ENCODE assay signal across 16 mouse cellular contexts in genomic region chr1:155107843-155108242, GRCm38 (mm10). TPM values are rescaled to one million over a fixed set of nuclear protein-coding genes. Genes with fewer than 3 reads are reported as not detected.
A peak's percentile ranks its signal among the peaks of the same experiment; 100 is the strongest.
DNase-seq lines count a peak whose midpoint lies in the region; ATAC-seq and TF ChIP-seq lines count a peak whose summit lies in the region.
"Had no signal": no experiment of that assay in that cellular context is flagged by ENCODE, and none has a peak within 500 bp of the region (broad histone marks: within the 10 kb centered on the region; RNA-seq: fewer than 3 reads in every experiment).

No protein-coding gene starts in this region.

- no peaks in the 10 kb centered on the region for H3K9me3 ChIP-seq in liver, postnatal 0 days (ENCODE audit: low read length)
- H3K9me3 ChIP-seq in liver, embryonic 12.5 days (replicated peaks): no peaks in the 10 kb centered on the region
- H3K9me3 ChIP-seq: heart, embryonic 12.5 days; midbrain, embryonic 13.5 days had no signal

- H3K4me2 ChIP-seq in liver, postnatal 0 days (ENCODE audit: low read depth, low read length): no peak overlapping the region
- no peak overlapping the region for H3K4me2 ChIP-seq in liver, embryonic 12.5 days
- H3K4me2 ChIP-seq: midbrain, embryonic 13.5 days had no signal

- DNase-seq in liver, postnatal 0 days: no peak
- peak; percentile 83 for DNase-seq in NIH3T3 (ENCODE audit: low read depth)
- DNase-seq in urinary bladder, postnatal 36 days (ENCODE audit: low spot score in 2 of 2): no peak
- DNase-seq in cerebellum, postnatal 4 days (ENCODE audit: low spot score in 2 of 2): no peak
- DNase-seq in kidney, postnatal 36 days: no peak
- DNase-seq: cerebellum, adult 8-10 months; liver; spleen, adult 18-20 months; thymus, postnatal 25 days had no signal

- H3K9ac ChIP-seq in liver, postnatal 0 days (replicated peaks): no peak overlapping the region
- no peak overlapping the region for H3K9ac ChIP-seq in liver, embryonic 12.5 days
- H3K9ac ChIP-seq: heart, embryonic 12.5 days; midbrain, embryonic 13.5 days had no signal

- H3K4me1 ChIP-seq in liver, postnatal 0 days (ENCODE audit: insufficient read depth): peaks cover 5% of the 10 kb centered on the region
- H3K4me1 ChIP-seq in liver, embryonic 12.5 days: no peaks in the 10 kb centered on the region

- H3K27ac ChIP-seq in liver, postnatal 0 days (ENCODE audit: low read depth): no peak overlapping the region
- H3K27ac ChIP-seq in liver, embryonic 12.5 days: no peak overlapping the region
- H3K27ac ChIP-seq: midbrain, embryonic 13.5 days had no signal

- 29% methylated on average over 5 of the region's 5 CpGs for WGBS in liver, postnatal 0 days (ENCODE audit: insufficient replicate concordance)
- 43% methylated on average over 5 of the region's 5 CpGs for WGBS in liver, embryonic 12.5 days (ENCODE audit: insufficient replicate concordance)

- no peak for TF ChIP-seq CTCF in liver, postnatal 0 days (IDR thresholded peaks at IDR 0.05; ENCODE audit: low read depth)

- H3K36me3 ChIP-seq in liver, postnatal 0 days (replicated peaks; ENCODE audit: insufficient read depth, low read length): no peaks in the 10 kb centered on the region
- H3K36me3 ChIP-seq in liver, embryonic 12.5 days: no peaks in the 10 kb centered on the region
- H3K36me3 ChIP-seq: heart, embryonic 12.5 days; midbrain, embryonic 13.5 days had no signal

- 0 out of 2 replicates have a peak, but pooled peaks have one; percentile 22 for ATAC-seq in liver, postnatal 0 days
- ATAC-seq in liver, embryonic 12.5 days: no peak
- ATAC-seq in CD4-positive, CD25-positive, alpha-beta regulatory T cell, adult 4 months: peak; percentile 62
- ATAC-seq in inflammation-experienced regulatory T-cells, adult 6 months: peak; percentile 60
- ATAC-seq: forebrain, embryonic 14.5 days; midbrain, embryonic 13.5 days had no signal

- TF ChIP-seq EP300 in liver, postnatal 0 days (IDR thresholded peaks at IDR 0.05; ENCODE audit: low read depth): no peak

- no peak overlapping the region for H3K4me3 ChIP-seq in liver, postnatal 0 days (ENCODE audit: low read depth, low read length)
- H3K4me3 ChIP-seq in liver, embryonic 12.5 days: no peak overlapping the region
- H3K4me3 ChIP-seq: heart, embryonic 12.5 days; layer of hippocampus, adult 2 months; midbrain, embryonic 13.5 days had no signal

- H3K27me3 ChIP-seq in liver, postnatal 0 days (ENCODE audit: insufficient read depth, low read length): no peaks in the 10 kb centered on the region
- H3K27me3 ChIP-seq in liver, embryonic 12.5 days (replicated peaks): peaks cover 30% of the 10 kb centered on the region
- H3K27me3 ChIP-seq: heart, embryonic 12.5 days had no signal

RNA-seq across cellular contexts. Expression of gene Ier5, which starts 8.4 kb away (rescaled TPM):
- 1.5 and 3.2 TPM in 2 replicates for polyA plus RNA-seq in liver, postnatal 0 days (2015; fragmentation: Nextera tagmentation; extraction: Ambion mirVana)
- 6.1 and 6.9 TPM in 2 replicates for polyA plus RNA-seq in liver, embryonic 12.5 days (2016; fragmentation: Nextera tagmentation; extraction: Ambion mirVana)
- polyA plus RNA-seq in CD4-positive, CD25-positive, alpha-beta regulatory T cell, adult 4 months (2017; shearing (Covaris generic)): 10 to 100 TPM in 1 of 2 experiments, 1 to 10 TPM in 1; 4.9 to 12.6 TPM
- polyA plus RNA-seq in inflammation-experienced regulatory T-cells, adult 6 months (2017; shearing (Covaris generic)): 10 to 100 TPM in 1 of 3 experiments, 1 to 10 TPM in 2; 6.6 to 12.8 (median 7.5) TPM

RNA-seq across cellular contexts. Expression of gene Mr1, which starts 38.8 kb away (rescaled TPM):
- polyA plus RNA-seq in liver, postnatal 0 days (2015; fragmentation: Nextera tagmentation; extraction: Ambion mirVana): 0.78 and 0.92 TPM in 2 replicates
- polyA plus RNA-seq in liver, embryonic 12.5 days (2016; fragmentation: Nextera tagmentation; extraction: Ambion mirVana): 0.49 and 0.62 TPM in 2 replicates
- polyA plus RNA-seq in CD4-positive, CD25-positive, alpha-beta regulatory T cell, adult 4 months (2017; shearing (Covaris generic)): 10 to 100 TPM; 17.9 to 26.0 TPM
- 10 to 100 TPM; 14.3 to 23.5 (median 22.1) TPM for polyA plus RNA-seq in inflammation-experienced regulatory T-cells, adult 6 months (2017; shearing (Covaris generic))

RNA-seq across cellular contexts. Expression of gene Stx6, which starts 50.7 kb away (rescaled TPM):
- 6.0 and 8.5 TPM in 2 replicates for polyA plus RNA-seq in liver, postnatal 0 days (2015; fragmentation: Nextera tagmentation; extraction: Ambion mirVana)
- 21.8 and 24.0 TPM in 2 replicates for polyA plus RNA-seq in liver, embryonic 12.5 days (2016; fragmentation: Nextera tagmentation; extraction: Ambion mirVana)
- polyA plus RNA-seq in CD4-positive, CD25-positive, alpha-beta regulatory T cell, adult 4 months (2017; shearing (Covaris generic)): 10 to 100 TPM; 50.0 to 58.4 TPM
- polyA plus RNA-seq in inflammation-experienced regulatory T-cells, adult 6 months (2017; shearing (Covaris generic)): 10 to 100 TPM; 50.2 to 72.7 (median 54.4) TPM
